Comparison of ENCODE assay signal across 1 mouse cellular context in the genomic region with DNA sequence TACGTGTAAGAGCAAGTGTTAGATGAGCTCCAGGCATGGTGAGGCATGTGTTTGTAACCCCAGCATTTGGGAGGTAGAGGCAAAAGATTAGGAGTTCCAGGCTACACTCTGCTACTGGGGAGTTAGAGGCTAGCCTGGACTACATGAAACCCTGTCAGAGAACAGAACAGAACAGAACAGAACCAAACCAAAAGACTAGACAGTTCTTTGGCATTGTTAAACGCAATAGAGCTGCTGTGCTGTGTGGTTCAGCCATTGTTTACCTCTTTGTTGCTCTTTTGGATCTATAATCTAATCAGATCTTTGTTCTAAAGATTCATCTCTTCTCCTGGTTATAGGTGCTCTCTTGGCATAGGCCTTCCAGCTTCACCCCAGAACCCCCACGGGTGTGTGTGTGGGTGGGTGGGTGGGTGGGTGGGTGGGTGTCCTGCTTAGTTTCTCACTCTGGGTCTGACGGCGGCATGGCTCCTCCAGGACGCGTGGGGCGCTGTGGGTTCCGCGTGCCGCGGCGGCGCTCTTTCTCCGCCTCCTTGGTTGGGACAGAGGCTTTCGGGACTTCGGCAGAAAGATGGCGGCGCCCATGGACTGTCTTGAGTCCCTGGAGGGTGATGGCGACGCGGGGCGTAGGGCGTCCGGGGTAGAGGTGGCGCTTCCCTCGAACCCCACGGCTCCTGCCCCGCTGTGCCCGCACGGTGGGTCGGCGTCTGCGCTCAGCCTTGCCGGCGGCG.
TF ChIP-seq lines count a peak whose summit lies in the region.

No protein-coding gene starts in this region.

TF ChIP-seq in CH12.LX, 34 proteins besides CTCF, POLR2A, EP300 and RAD21 (continued from another document):
- TF ChIP-seq ZKSCAN1 (IDR thresholded peaks at IDR 0.05; ENCODE audit: borderline replicate concordance, low read depth, low read length) (no peak), ZMIZ1 (IDR thresholded peaks at IDR 0.05; ENCODE audit: low read depth, low read length) (0 out of 2 replicates have a peak, but pooled peaks have one; percentile 42), JUND (conservative IDR thresholded peaks at IDR 0.05; ENCODE audit: low read depth, low read length) (no peak), NELFE (IDR thresholded peaks at IDR 0.05; ENCODE audit: low read depth, low read length) (peak; percentile 83), IRF4 (IDR thresholded peaks at IDR 0.05; ENCODE audit: low read depth, low read length) (peak; percentile 19; the same call in 1 of the 2 replicates), ELF1 (IDR thresholded peaks at IDR 0.05; ENCODE audit: low read depth, low read length) (peak; percentile 49; the same call in 1 of the 2 replicates), HCFC1 (IDR thresholded peaks at IDR 0.05; ENCODE audit: low read depth, low read length) (peak; percentile 89), POLR2AphosphoS2 (IDR thresholded peaks at IDR 0.05; ENCODE audit: low read depth, low read length) (no peak), ZC3H11A (IDR thresholded peaks at IDR 0.05; ENCODE audit: low read depth, low read length) (no peak), ETS1 (conservative IDR thresholded peaks at IDR 0.05; ENCODE audit: low read depth, low read length) (no peak), TCF12 (IDR thresholded peaks at IDR 0.05; ENCODE audit: low read depth, low read length) (peak; percentile 93), MXI1 (IDR thresholded peaks at IDR 0.05; ENCODE audit: low read depth, low read length) (peak; percentile 58; the same call in 1 of the 2 replicates), KAT2A (IDR thresholded peaks at IDR 0.05; ENCODE audit: insufficient replicate concordance, low read length) (peak; percentile 81; the same call in 1 of the 2 replicates), NRF1 (IDR thresholded peaks at IDR 0.05; ENCODE audit: low read depth, low read length) (peak; percentile 73)
